Mouse (Mus musculus) lung, embryonic 16.5 days (tissue): Measurements from ENCODE around the gene Cacna1b. TPM values are rescaled to one million over a fixed set of nuclear protein-coding genes. Genes with fewer than 3 reads are reported as not detected.

Source experiments
- ATAC-seq: fragments of 200-750 bp; cut with Nextera tagmentation; 2 replicates; pipeline ENCODE4 v1.8.0; 2017; ENCODE audit warnings: low read depth, mild to moderate bottlenecking, moderate library complexity
- H3K27ac ChIP-seq: fragments of 300-500 bp; sonication (generic); 2 replicates; pipeline ENCODE4 v1.5.1; 2014; ENCODE audit warnings: mild to moderate bottlenecking, control low read depth, low read length
- H3K27me3 ChIP-seq: fragments of 300-500 bp; sonication (generic); 2 replicates; pipeline ENCODE4 v1.6.1; 2014; ENCODE audit warnings: low read depth, low read length, mixed read lengths; ENCODE audit not compliant: control insufficient read depth, insufficient read depth
- H3K36me3 ChIP-seq: fragments of 300-500 bp; sonication (generic); 2 replicates; pipeline ENCODE4 v1.6.1; 2014; ENCODE audit warnings: low read length; ENCODE audit not compliant: control insufficient read depth, insufficient read depth
- H3K4me1 ChIP-seq: fragments of 300-500 bp; sonication (generic); replicated peaks from 2 replicates; pipeline ENCODE4 v1.6.1; 2014; ENCODE audit warnings: low read length, mixed read lengths; ENCODE audit not compliant: control insufficient read depth, insufficient read depth
- H3K4me2 ChIP-seq: fragments of 300-500 bp; sonication (generic); 2 replicates; pipeline ENCODE4 v1.6.1; 2014; ENCODE audit warnings: low read depth, low read length, control low read depth
- H3K4me3 ChIP-seq: fragments of 300-500 bp; sonication (generic); 2 replicates; pipeline ENCODE4 v1.5.1; 2014; ENCODE audit warnings: mild to moderate bottlenecking, low read length, control low read depth
- H3K9ac ChIP-seq: fragments of 300-500 bp; sonication (generic); 2 replicates; pipeline ENCODE4 v1.6.1; 2014; ENCODE audit warnings: low read length, control low read depth
- H3K9me3 ChIP-seq: fragments of 300-500 bp; sonication (generic); 2 replicates; pipeline ENCODE4 v1.6.1; 2016; ENCODE audit warnings: low read length; ENCODE audit not compliant: control insufficient read depth
- WGBS: fragments of 180-500 bp; shearing (Covaris S2); extraction: QIAGEN DNeasy Blood & Tissue Kit; methylation state at CpG from one replicate; pipeline ENCODE4 v1.1.7; 2014; 5-methylcytosine and 5-hydroxymethylcytosine counted together
- polyA plus RNA-seq: library from polyadenylated mRNA; unstranded; fragments of >200 nt; fragmentation: Nextera tagmentation; extraction: Ambion mirVana; gene quantifications from 2 replicates; pipeline ENCODE4 v1.2.1, GENCODE M21; 2015

The Cacna1b gene
- polyA plus RNA-seq, 1 experiment from 2014 or later: 0.11 TPM

DNA sequence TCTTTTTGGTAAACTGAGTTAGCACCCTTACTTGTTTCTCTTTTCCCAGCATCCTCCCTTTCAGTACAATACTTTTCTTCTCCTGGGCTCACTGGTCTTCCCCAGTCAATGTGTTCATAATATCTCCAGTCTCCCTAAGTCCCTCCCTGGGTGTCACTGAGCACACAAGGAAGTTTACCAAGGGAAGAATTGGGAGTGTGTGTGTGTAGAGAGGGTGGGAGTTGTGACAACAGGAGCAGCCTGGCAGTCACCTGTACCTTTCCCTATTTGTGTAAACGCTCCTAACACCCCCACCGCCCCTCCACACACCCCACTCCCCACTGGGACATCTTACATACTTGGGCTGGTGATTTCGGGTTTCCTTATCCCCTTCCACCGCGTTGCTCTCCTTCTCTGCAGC is 84.4 kb downstream of the Cacna1b start:
- no peak overlapping the region for H3K9ac ChIP-seq
- H3K27ac ChIP-seq: no peak overlapping the region
- no peak for ATAC-seq
- H3K4me1 ChIP-seq: no peaks in the 10 kb centered on the region
- H3K36me3 ChIP-seq: no peaks in the 10 kb centered on the region
- 50% methylated on average over 5 of the region's 5 CpGs for whole genome bisulfite sequencing
- peak overlapping the region; percentile 47 for H3K4me2 ChIP-seq
- H3K27me3 ChIP-seq: no peaks in the 10 kb centered on the region
- H3K9me3 ChIP-seq: no peaks in the 10 kb centered on the region
- no peak overlapping the region for H3K4me3 ChIP-seq

DNA sequence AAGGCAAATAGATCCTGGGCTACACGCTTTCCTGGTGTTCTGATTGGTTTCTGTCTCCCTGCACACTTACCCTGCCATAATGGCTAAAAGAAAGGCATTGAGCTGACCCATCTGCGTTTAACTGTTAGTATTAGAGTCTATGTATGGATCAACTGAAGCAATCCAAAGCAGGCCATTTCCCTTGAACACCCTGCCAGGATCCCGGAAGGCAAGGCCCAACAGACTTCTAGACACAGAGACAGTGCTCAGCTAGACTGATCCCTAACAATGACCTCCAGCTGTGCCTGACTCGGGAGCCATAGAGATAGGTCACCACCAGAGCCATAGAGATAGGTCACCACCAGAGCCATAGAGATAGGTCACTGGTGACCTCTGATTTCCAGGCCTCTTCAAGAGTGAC is 84.8 kb downstream of the Cacna1b start:
- Histone ChIP-seq H3K9me3 (no peaks in the 10 kb centered on the region), H3K4me2 (no peak overlapping the region), H3K9ac (no peak overlapping the region), H3K27ac (no peak overlapping the region), H3K4me3 (no peak overlapping the region), H3K4me1 (no peaks in the 10 kb centered on the region), H3K36me3 (no peaks in the 10 kb centered on the region), H3K27me3 (no peaks in the 10 kb centered on the region)
- 70% methylated on average over 4 of the region's 4 CpGs for WGBS
- no peak for ATAC-seq

DNA sequence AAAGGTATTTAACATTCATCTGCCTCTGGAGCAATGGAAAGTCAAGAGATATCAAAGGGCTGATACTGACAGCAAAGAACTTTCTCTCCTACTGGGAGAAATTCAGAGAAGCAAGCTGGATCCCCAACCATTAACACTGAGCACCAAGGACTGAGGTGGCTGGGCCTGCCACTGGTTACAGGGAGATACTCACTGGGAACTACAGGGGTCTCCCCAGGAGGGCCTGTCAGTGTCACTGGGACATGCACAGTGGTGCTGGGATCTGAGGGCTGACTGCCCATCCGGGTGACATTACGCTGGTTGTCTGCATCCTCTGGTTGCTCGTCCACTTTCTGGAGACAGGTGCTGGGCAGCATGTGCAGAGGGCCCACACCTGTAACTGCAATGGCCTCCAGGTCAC is 85.3 kb downstream of the Cacna1b start:
- 95% methylated on average over 3 of the region's 3 CpGs for WGBS
- H3K4me2 ChIP-seq: no peak overlapping the region
- no peak overlapping the region for H3K4me3 ChIP-seq
- H3K4me1 ChIP-seq: no peaks in the 10 kb centered on the region
- H3K9me3 ChIP-seq: no peaks in the 10 kb centered on the region
- H3K36me3 ChIP-seq: no peaks in the 10 kb centered on the region
- H3K9ac ChIP-seq: no peak overlapping the region
- H3K27me3 ChIP-seq: no peaks in the 10 kb centered on the region
- no peak overlapping the region for H3K27ac ChIP-seq
- no peak for ATAC-seq

DNA sequence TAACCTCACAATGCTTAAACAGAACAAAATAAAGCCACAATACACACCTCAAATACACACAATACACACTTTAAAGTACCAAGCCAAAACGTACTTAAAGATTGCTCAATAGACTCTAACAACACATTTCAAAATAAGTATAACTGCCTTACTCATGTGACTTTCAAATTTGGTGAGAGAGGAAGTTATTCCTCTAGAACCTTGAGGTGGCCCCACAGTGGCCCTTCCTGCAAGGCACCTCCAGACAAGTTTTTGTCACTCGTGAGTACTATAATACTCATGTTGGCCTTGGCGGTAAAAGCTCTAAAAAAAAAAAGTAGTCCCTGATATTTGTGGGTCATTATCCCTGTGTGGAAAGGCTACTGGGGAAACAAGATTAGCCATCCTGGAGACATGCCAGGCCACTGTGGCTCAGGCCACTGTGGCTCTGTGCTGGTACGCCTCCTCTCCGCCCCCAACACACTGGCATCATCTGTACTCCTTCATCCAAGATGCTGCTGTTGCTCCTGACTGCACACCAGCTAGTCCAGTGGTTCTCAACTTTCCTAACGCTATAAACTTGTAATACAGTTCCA is 88.4 kb downstream of the Cacna1b start:
- Histone ChIP-seq H3K4me1 (no peaks in the 10 kb centered on the region), H3K27ac (no peak overlapping the region), H3K9me3 (no peaks in the 10 kb centered on the region), H3K4me3 (no peak overlapping the region), H3K9ac (no peak overlapping the region), H3K27me3 (no peaks in the 10 kb centered on the region), H3K4me2 (no peak overlapping the region), H3K36me3 (no peaks in the 10 kb centered on the region)
- 77% methylated on average over 6 of the region's 6 CpGs for WGBS
- no peak for ATAC-seq

DNA sequence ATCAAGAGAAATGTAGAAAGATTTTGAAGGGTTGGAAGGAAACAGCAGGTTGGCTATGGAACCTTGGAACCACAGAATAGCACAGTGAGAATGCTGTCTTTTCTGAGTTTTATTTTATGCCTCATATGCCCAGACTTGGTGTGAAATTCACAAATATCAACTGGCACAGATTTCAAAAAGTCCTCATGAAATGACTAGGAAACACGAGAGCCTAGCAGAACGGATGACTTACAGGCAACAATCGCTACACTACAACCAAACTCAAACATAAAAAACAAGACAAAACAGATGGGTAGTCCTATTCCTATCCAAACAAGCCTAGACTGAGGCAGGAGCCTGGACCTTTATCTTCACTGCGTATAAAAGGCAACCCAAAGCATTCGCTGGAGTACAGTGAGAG is 94.4 kb downstream of the Cacna1b start:
- 92% methylated on average over 5 of the region's 5 CpGs for WGBS
- no peak for ATAC-seq

DNA sequence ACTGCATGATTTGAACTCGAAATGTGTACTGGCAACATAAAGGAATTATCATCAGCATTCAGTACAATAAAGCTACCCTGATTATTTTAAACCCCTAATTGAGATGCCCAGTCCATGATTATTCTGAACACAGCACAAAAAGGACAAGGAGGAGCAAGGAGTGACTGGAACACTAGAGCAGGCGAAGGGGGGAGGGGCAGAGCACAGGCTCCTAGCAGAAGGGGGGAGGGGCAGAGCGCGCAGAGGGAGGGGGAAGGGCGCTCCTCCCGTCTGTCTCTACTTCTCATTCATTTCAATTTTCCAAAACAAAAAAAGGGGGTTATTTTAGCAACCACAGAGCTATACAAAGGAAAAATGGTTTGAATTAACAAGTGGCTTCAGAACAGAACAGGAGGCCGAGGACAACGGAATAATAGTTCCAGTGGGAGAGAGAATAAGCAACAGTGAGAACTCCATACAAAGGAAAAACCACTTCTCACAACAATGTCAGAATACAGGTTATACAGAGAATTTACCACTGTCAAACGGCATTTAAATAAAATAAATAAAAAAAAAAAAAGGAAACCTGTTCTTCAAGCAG is 98.2 kb downstream of the Cacna1b start:
- Histone ChIP-seq H3K4me2 (no peak overlapping the region), H3K27ac (no peak overlapping the region), H3K27me3 (no peaks in the 10 kb centered on the region), H3K9ac (no peak overlapping the region), H3K4me3 (no peak overlapping the region), H3K36me3 (no peaks in the 10 kb centered on the region), H3K9me3 (no peaks in the 10 kb centered on the region), H3K4me1 (no peaks in the 10 kb centered on the region)
- WGBS: 29% methylated on average over 9 of the region's 9 CpGs
- ATAC-seq: no peak

More for the DNA sequence above, 94.4 kb downstream of the Cacna1b start:
- no peak overlapping the region for H3K27ac ChIP-seq
- no peaks in the 10 kb centered on the region for H3K4me1 ChIP-seq
- no peaks in the 10 kb centered on the region for H3K27me3 ChIP-seq
- H3K36me3 ChIP-seq: no peaks in the 10 kb centered on the region
- H3K4me2 ChIP-seq: no peak overlapping the region
- no peak overlapping the region for H3K4me3 ChIP-seq
- no peaks in the 10 kb centered on the region for H3K9me3 ChIP-seq
- H3K9ac ChIP-seq: no peak overlapping the region

DNA sequence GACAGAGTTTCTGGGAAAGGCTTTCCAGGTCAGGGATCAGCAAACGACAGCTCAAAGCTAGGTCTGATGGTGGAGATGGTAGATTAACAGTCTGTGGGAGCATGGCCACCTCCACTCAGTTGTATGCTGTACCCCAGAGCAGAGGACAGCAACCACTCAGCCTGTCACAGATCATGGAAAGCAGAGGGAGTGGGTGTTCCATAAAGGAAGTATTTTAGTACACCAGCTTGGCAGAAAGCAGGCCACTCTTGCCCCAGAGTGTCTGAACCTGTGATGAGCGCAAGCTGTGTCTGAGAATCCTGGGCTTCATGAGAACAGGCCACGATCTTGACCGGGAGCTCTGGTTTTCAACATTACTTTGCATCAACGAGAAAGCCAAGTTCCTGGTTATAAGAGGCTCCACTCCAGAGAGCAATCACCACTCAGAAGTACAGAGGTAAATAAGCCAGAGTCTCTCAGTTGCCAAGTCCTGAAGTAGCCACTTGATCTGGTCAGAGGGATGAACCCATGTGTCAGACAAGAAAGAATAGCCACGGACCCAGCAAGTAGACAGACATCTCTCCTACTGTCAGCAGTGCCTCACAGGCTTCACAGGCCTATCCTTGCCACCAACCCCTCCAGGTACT is 103.7 kb downstream of the Cacna1b start:
- H3K4me3 ChIP-seq: no peak overlapping the region
- no peak overlapping the region for H3K9ac ChIP-seq
- H3K27ac ChIP-seq: no peak overlapping the region
- H3K4me1 ChIP-seq: no peaks in the 10 kb centered on the region
- no peaks in the 10 kb centered on the region for H3K27me3 ChIP-seq
- ATAC-seq: no peak
- H3K4me2 ChIP-seq: no peak overlapping the region
- no peaks in the 10 kb centered on the region for H3K36me3 ChIP-seq
- no peaks in the 10 kb centered on the region for H3K9me3 ChIP-seq
- 56% methylated on average over 6 of the region's 6 CpGs for WGBS

DNA sequence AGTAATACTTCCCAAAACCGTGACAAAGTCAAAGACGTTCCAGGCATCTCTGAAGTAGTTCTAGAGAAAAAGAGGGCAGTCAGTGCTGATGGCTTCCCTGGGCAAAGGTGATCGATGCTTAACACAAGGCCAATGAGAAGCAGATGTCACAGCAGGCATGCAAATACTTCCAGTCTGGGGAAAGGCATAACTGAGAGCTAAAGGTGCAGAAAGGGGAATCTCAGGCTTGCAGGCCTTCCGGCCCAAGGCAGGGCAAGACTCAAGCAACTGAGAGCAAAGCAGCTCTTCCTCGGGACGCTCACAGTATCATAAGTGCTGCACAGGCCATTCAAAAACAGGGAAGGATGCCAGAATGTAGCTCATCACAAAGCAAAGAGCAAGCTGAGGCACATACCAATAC is 114.4 kb downstream of the Cacna1b start:
- Histone ChIP-seq H3K27ac (no peak overlapping the region), H3K4me3 (no peak overlapping the region), H3K4me1 (no peaks in the 10 kb centered on the region), H3K4me2 (no peak overlapping the region), H3K36me3 (no peaks in the 10 kb centered on the region), H3K9ac (no peak overlapping the region), H3K27me3 (no peaks in the 10 kb centered on the region), H3K9me3 (no peaks in the 10 kb centered on the region)
- WGBS: 80% methylated on average over 6 of the region's 6 CpGs
- ATAC-seq: no peak

DNA sequence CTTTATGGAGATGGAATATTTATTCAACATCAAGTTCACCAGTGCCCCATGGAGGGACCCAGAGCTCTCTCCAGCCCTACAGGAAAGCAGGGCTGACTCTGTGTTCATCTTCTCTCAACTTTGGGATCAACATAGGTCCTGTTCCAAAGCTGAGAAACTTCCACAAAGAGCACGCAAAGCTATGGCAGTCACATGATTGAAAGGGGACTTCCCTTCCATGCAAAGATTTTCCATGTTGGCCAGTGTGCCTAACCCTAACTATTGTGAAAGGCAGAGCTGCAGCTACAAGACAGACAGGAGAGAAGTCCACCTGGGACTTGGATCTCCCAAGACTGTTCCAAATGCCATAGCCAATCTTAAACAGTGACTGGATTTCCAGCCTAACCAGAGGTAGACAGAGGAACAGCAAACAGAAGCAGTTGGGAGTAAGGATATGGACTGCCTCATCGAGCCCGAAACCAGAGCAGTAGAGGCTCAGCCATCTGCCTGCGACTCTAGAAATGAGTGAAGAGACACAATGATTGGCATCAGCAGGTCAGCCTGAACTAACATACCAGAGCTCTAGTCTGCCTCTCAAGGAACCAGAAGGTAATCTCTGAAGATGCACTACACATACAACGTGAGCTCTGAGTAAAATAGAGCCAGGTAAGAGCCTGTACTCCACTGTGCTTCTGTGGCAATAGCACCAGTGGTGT is 116.4 kb downstream of the Cacna1b start:
- no peaks in the 10 kb centered on the region for H3K27me3 ChIP-seq
- H3K4me3 ChIP-seq: no peak overlapping the region
- 83% methylated on average over 5 of the region's 5 CpGs for WGBS
- no peak overlapping the region for H3K4me2 ChIP-seq
- no peak overlapping the region for H3K9ac ChIP-seq
- ATAC-seq: no peak
- H3K9me3 ChIP-seq: no peaks in the 10 kb centered on the region
- H3K27ac ChIP-seq: no peak overlapping the region
- no peaks in the 10 kb centered on the region for H3K4me1 ChIP-seq
- H3K36me3 ChIP-seq: no peaks in the 10 kb centered on the region
